In the genomic region with DNA sequence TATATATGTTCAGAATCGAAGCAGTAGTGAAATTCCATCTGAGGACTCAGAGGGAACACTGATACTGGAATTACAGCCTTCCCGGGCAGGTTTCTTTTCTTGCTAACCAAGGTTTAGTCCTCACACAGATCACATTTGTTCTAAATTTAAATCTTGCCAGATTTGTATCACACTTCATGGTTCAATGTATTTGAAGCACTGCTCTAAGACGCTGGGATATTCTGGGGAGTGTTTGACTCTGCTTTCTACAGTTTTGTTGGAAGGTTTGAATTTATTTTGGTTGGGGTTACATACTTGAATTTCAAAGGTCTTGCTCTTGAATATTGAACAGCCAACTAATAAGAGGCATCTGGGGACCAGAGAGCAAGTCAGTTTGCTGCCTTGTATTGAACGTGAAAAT, we compare ENCODE assay signal across 18 mouse cellular contexts.
"Had no signal": no experiment of that assay in that cellular context is flagged by ENCODE, and none has a peak within 500 bp of the region (broad histone marks: within the 10 kb centered on the region; RNA-seq: fewer than 3 reads in every experiment).

No protein-coding gene starts in this region.

- H3K4me1 ChIP-seq: lung, embryonic 15.5 days; megakaryocyte, embryonic 14.5 days; midbrain, embryonic 13.5 days; midbrain, embryonic 15.5 days; neural tube, embryonic 12.5 days; stomach, embryonic 15.5 days had no signal

- H3K4me3 ChIP-seq: lung, embryonic 15.5 days; megakaryocyte, embryonic 14.5 days; midbrain, embryonic 13.5 days; midbrain, embryonic 15.5 days; neural tube, embryonic 12.5 days; stomach, embryonic 15.5 days had no signal

- H3K9me3 ChIP-seq: lung, embryonic 15.5 days; midbrain, embryonic 13.5 days; midbrain, embryonic 15.5 days; neural tube, embryonic 12.5 days; stomach, embryonic 15.5 days had no signal

- H3K9ac ChIP-seq: liver, postnatal 0 days; lung, embryonic 15.5 days; midbrain, embryonic 13.5 days; midbrain, embryonic 15.5 days; neural tube, embryonic 12.5 days; stomach, embryonic 15.5 days had no signal

- H3K36me3 ChIP-seq: lung, embryonic 15.5 days; midbrain, embryonic 13.5 days; midbrain, embryonic 15.5 days; neural tube, embryonic 12.5 days; stomach, embryonic 15.5 days had no signal

- H3K27ac ChIP-seq: lung, embryonic 15.5 days; macrophage; midbrain, embryonic 13.5 days; midbrain, embryonic 15.5 days; neural tube, embryonic 12.5 days; stomach, embryonic 15.5 days; stomach, postnatal 0 days had no signal

- H3K4me2 ChIP-seq: lung, embryonic 15.5 days; midbrain, embryonic 11.5 days; midbrain, embryonic 13.5 days; midbrain, embryonic 15.5 days; neural tube, embryonic 12.5 days; stomach, embryonic 15.5 days had no signal

- ATAC-seq: liver, postnatal 0 days; lung, postnatal 0 days; midbrain, embryonic 13.5 days; midbrain, embryonic 15.5 days had no signal

- H3K27me3 ChIP-seq: lung, embryonic 15.5 days; megakaryocyte, embryonic 14.5 days; midbrain, embryonic 13.5 days; midbrain, embryonic 15.5 days; neural tube, embryonic 12.5 days; stomach, embryonic 15.5 days had no signal

- DNase-seq: liver, postnatal 0 days; lung, adult 2 months; lung, postnatal 14 days; lung, postnatal 36 days; right cerebral cortex, postnatal 14 days; thymus, adult 18-20 months; thymus, postnatal 14 days; thymus, postnatal 36 days had no signal
